Mouse (Mus musculus) common myeloid progenitor, adult 5-6 weeks (primary cell): ENCODE measurements at regions not wholly inside any gene's neighbourhood (a gene's known extent, or its start where the extent isn't known, plus 50 kb on each side); places are given as distances from the start of the nearest gene placed in this dataset.
A peak's percentile ranks its signal among the peaks of the same experiment; 100 is the strongest.

Experiments
- ATAC-seq: replicated peaks from 2 replicates; pipeline ENCODE4 v1.8.0; 2016; ENCODE audit warnings: low read depth, mild to moderate bottlenecking, moderate TSS enrichment, inconsistent platforms; ENCODE audit not compliant: poor library complexity, severe bottlenecking

GRCm38 (mm10) chr19:56039091-56040004 is 247.6 kb upstream of the Habp2 start:
- ATAC-seq: no peak

- no peak for ATAC-seq
Observed at GRCm38 (mm10) chr19:56041930-56042329, 245.0 kb upstream of the Habp2 start.

- ATAC-seq: no peak
Observed at GRCm38 (mm10) chr19:56046784-56047390, 240.1 kb upstream of the Habp2 start.

- peak; percentile 52 for ATAC-seq
Observed at GRCm38 (mm10) chr19:56054186-56054585, 232.8 kb upstream of the Habp2 start.

- ATAC-seq: no peak
Observed at GRCm38 (mm10) chr19:56056397-56056796, 230.5 kb upstream of the Habp2 start.

GRCm38 (mm10) chr19:56061882-56062540 is 224.9 kb upstream of the Habp2 start:
- no peak for ATAC-seq

GRCm38 (mm10) chr19:56063099-56063498 is 223.8 kb upstream of the Habp2 start:
- ATAC-seq: no peak

- ATAC-seq: no peak
Observed at GRCm38 (mm10) chr19:56065730-56066129, 221.2 kb upstream of the Habp2 start.

GRCm38 (mm10) chr19:56068165-56068564 is 218.8 kb upstream of the Habp2 start:
- ATAC-seq: peak; percentile 70

GRCm38 (mm10) chr19:56068854-56069253 is 218.1 kb upstream of the Habp2 start:
- peak; percentile 85 for ATAC-seq

- ATAC-seq: no peak
Observed at GRCm38 (mm10) chr19:56069266-56069665, 217.7 kb upstream of the Habp2 start.

GRCm38 (mm10) chr19:56071340-56071739 is 215.6 kb upstream of the Habp2 start:
- ATAC-seq: no peak

- no peak for ATAC-seq
Observed at GRCm38 (mm10) chr19:56076128-56076527, 210.8 kb upstream of the Habp2 start.

- no peak for ATAC-seq
Observed at GRCm38 (mm10) chr19:56077491-56077890, 209.4 kb upstream of the Habp2 start.

GRCm38 (mm10) chr19:56086413-56087083 is 200.4 kb upstream of the Habp2 start:
- no peak for ATAC-seq

- no peak for ATAC-seq
Observed at GRCm38 (mm10) chr19:56087127-56087526, 199.8 kb upstream of the Habp2 start.

- ATAC-seq: no peak
Observed at GRCm38 (mm10) chr19:56089795-56090375, 197.1 kb upstream of the Habp2 start.

- ATAC-seq: no peak
Observed at GRCm38 (mm10) chr19:56091581-56091980, 195.4 kb upstream of the Habp2 start.

GRCm38 (mm10) chr19:56095873-56096272 is 191.1 kb upstream of the Habp2 start:
- no peak for ATAC-seq

GRCm38 (mm10) chr19:56099725-56100124 is 187.2 kb upstream of the Habp2 start:
- ATAC-seq: no peak
